Mouse (Mus musculus) limb, embryonic 15.5 days (tissue): ENCODE results near the gene Serpinb11. TPM values are rescaled to one million over a fixed set of nuclear protein-coding genes. Genes with fewer than 3 reads are reported as not detected.

ENCODE experiments used
- ATAC-seq: fragments of 200-750 bp; cut with Nextera tagmentation; 2 replicates; pipeline ENCODE4 v1.8.0; 2017; ENCODE audit warnings: low read depth, moderate TSS enrichment; ENCODE audit not compliant: insufficient number of reproducible peaks, low FRiP score, low TSS enrichment
- H3K27ac ChIP-seq: fragments of 300-500 bp; sonication (generic); 2 replicates; pipeline ENCODE4 v1.5.1; 2015; ENCODE audit warnings: moderate library complexity, mild to moderate bottlenecking, inconsistent platforms
- H3K27me3 ChIP-seq: fragments of 300-500 bp; sonication (generic); 2 replicates; pipeline ENCODE4 v1.6.1; 2015; ENCODE audit warnings: inconsistent platforms
- H3K36me3 ChIP-seq: fragments of 300-500 bp; sonication (generic); 2 replicates; pipeline ENCODE4 v1.6.1; 2015; ENCODE audit warnings: inconsistent platforms
- H3K4me1 ChIP-seq: fragments of 300-500 bp; sonication (generic); 2 replicates; pipeline ENCODE4 v1.6.1; 2015; ENCODE audit warnings: inconsistent platforms
- H3K4me2 ChIP-seq: fragments of 300-500 bp; sonication (generic); 2 replicates; pipeline ENCODE4 v1.6.1; 2015; ENCODE audit warnings: mild to moderate bottlenecking, inconsistent platforms
- H3K4me3 ChIP-seq: fragments of 300-500 bp; sonication (generic); 2 replicates; pipeline ENCODE4 v1.5.1; 2015; ENCODE audit warnings: mild to moderate bottlenecking, inconsistent platforms
- H3K9ac ChIP-seq: fragments of 300-500 bp; sonication (generic); 2 replicates; pipeline ENCODE4 v1.6.1; 2015; ENCODE audit warnings: inconsistent platforms
- H3K9me3 ChIP-seq: fragments of 300-500 bp; sonication (generic); 2 replicates; pipeline ENCODE4 v1.6.1; 2016; ENCODE audit warnings: inconsistent platforms
- WGBS: fragments of 180-500 bp; shearing (Covaris S2); methylation state at CpG from one replicate; pipeline ENCODE4 v1.1.7; 2015; 5-methylcytosine and 5-hydroxymethylcytosine counted together
- polyA plus RNA-seq: library from polyadenylated mRNA; unstranded; fragments of >200 nt; fragmentation: Nextera tagmentation; extraction: Ambion mirVana; gene quantifications from 2 replicates; pipeline ENCODE4 v1.2.1, GENCODE M21; 2015

The Serpinb11 gene
- 17.9 and 20.7 TPM in 2 replicates for polyA plus RNA-seq

- 60% methylated on average over 1 of the region's 1 CpGs for WGBS
- no peak for ATAC-seq
- no peak within 1 kb of the TSS for H3K9ac ChIP-seq
- no peak within 1 kb of the TSS for H3K4me3 ChIP-seq
- no peaks in the 10 kb centered on the region for H3K9me3 ChIP-seq
- H3K27me3 ChIP-seq = no peaks in the 10 kb centered on the region
- no peak within 1 kb of the TSS for H3K4me2 ChIP-seq
- H3K36me3 ChIP-seq = no peaks in the 10 kb centered on the region
- no peaks in the 10 kb centered on the region for H3K4me1 ChIP-seq
- no peak within 1 kb of the TSS for H3K27ac ChIP-seq
These were observed at the start of gene Serpinb11 for GRCm38 (mm10) chr1:107360898-107361297. Gene Serpinb11 (plus strand): TSS chr1:107361198.

DNA sequence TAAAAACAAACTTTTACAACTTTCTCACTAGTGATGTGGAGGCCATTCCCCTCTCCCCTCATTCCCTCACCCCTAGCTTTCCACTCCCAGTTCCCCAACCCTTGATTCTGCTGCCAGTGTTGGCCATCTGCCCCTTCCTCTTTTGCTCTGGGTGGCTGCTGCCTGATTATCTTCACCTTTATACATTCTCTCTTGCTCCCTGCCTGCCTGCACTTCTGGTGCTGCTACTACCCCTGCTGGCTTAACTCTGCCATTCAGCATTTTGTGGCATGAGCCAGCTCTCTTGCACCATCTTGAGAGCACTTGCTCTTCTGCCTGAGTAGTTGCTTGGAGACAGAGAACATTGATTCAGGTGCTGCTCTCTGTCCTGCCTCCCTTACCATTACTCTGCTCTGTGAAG is 15.0 kb upstream of the Serpinb11 start:
- Histone ChIP-seq H3K9ac (no peak overlapping the region), H3K27ac (no peak overlapping the region), H3K4me1 (no peaks in the 10 kb centered on the region), H3K9me3 (no peaks in the 10 kb centered on the region), H3K36me3 (no peaks in the 10 kb centered on the region), H3K27me3 (no peaks in the 10 kb centered on the region), H3K4me3 (no peak overlapping the region), H3K4me2 (no peak overlapping the region)
- no peak for ATAC-seq

GRCm38 (mm10) chr1:107346788-107347187 is 14.2 kb upstream of the Serpinb11 start:
- Histone ChIP-seq H3K27ac (no peak overlapping the region), H3K36me3 (no peaks in the 10 kb centered on the region), H3K9ac (no peak overlapping the region), H3K4me2 (no peak overlapping the region), H3K9me3 (no peaks in the 10 kb centered on the region), H3K4me1 (no peaks in the 10 kb centered on the region), H3K27me3 (no peaks in the 10 kb centered on the region), H3K4me3 (no peak overlapping the region)
- WGBS = 85% methylated on average over 2 of the region's 2 CpGs
- no peak for ATAC-seq

DNA sequence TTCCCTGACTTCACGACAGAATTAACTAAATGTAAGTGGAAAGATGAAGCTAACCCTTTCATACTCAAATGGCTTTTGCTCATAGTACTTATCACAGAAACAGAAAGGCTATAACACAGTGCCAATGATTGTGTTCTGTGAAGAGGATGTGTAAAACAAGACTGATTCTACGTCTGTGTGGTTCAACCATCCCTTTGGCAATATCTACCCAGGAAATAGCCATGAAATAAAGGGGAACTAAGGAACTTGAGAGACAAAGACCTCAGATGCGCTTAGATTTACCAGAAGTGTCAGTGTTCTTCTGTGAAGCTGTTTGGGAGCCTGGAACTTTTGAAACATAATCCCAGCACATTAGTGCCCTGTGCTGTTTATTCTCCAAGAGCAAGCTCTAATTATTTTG is 10.6 kb upstream of the Serpinb11 start:
- H3K4me2 ChIP-seq = no peak overlapping the region
- H3K4me3 ChIP-seq = no peak overlapping the region
- WGBS = 31% methylated on average over 3 of the region's 3 CpGs
- no peak overlapping the region for H3K9ac ChIP-seq
- no peaks in the 10 kb centered on the region for H3K4me1 ChIP-seq
- H3K27ac ChIP-seq = no peak overlapping the region
- H3K9me3 ChIP-seq = no peaks in the 10 kb centered on the region
- no peak for ATAC-seq
- H3K36me3 ChIP-seq = no peaks in the 10 kb centered on the region
- H3K27me3 ChIP-seq = no peaks in the 10 kb centered on the region

- no peak for ATAC-seq
- H3K4me1 ChIP-seq = no peaks in the 10 kb centered on the region
- no peak overlapping the region for H3K4me2 ChIP-seq
- H3K9ac ChIP-seq = no peak overlapping the region
- no peaks in the 10 kb centered on the region for H3K27me3 ChIP-seq
- WGBS = 70% methylated on average over 2 of the region's 2 CpGs
- H3K4me3 ChIP-seq = no peak overlapping the region
- no peak overlapping the region for H3K27ac ChIP-seq
- no peaks in the 10 kb centered on the region for H3K36me3 ChIP-seq
- no peaks in the 10 kb centered on the region for H3K9me3 ChIP-seq
These were observed 9.9 kb upstream of the Serpinb11 start for GRCm38 (mm10) chr1:107351115-107351514.

DNA sequence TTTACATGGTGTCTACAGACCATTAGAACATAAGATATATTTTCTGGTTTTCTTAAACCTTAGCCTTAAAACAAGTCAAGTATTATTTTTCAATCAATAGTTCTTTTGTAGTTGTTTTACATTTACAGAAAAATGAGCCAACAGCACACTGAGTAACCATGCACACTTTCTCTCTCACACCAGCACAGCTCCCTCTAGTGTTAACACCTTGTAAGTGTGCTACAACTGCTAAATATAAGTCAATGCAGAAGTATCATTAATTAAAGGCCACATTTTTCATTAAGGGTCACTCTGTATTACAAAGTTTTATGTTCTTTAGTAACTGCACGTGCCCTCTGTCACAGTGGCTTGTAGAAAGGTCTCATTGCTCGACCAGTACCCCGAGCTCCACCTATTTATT is 8.0 kb upstream of the Serpinb11 start:
- Histone ChIP-seq H3K9ac (no peak overlapping the region), H3K36me3 (no peaks in the 10 kb centered on the region), H3K27ac (no peak overlapping the region), H3K9me3 (no peaks in the 10 kb centered on the region), H3K4me2 (no peak overlapping the region), H3K4me3 (no peak overlapping the region), H3K4me1 (no peaks in the 10 kb centered on the region), H3K27me3 (no peaks in the 10 kb centered on the region)
- no peak for ATAC-seq
- 40% methylated on average over 3 of the region's 3 CpGs for WGBS

GRCm38 (mm10) chr1:107365973-107366372 is 5.0 kb downstream of the Serpinb11 start:
- Histone ChIP-seq H3K9me3 (no peaks in the 10 kb centered on the region), H3K36me3 (no peaks in the 10 kb centered on the region), H3K4me1 (peaks cover 2% of the 10 kb centered on the region; the same call in 1 of the 2 replicates), H3K27ac (no peak overlapping the region), H3K4me3 (no peak overlapping the region), H3K4me2 (no peak overlapping the region), H3K9ac (no peak overlapping the region), H3K27me3 (no peaks in the 10 kb centered on the region)
- no peak for ATAC-seq
- WGBS = 48% methylated on average over 7 of the region's 7 CpGs

DNA sequence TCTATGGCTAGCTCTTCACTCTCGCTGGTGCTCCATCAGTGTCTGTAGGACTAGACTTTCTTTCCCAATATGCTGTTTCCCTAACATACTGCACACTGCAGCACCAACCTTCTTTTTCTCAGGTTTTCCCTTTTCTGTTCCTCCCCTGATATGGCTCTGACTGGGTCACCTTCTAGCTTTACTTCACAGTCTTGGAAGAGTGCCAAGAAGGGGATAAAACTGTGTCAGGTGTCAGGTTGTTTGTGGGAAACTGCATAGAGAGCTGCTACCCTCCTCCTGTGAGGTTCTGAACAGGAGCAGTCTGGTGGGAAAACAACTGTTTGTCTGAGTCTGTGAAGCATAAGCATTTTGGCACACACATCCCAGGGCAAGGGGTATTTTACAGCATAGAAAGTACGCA is 7.9 kb downstream of the Serpinb11 start:
- H3K4me3 ChIP-seq = no peak overlapping the region
- H3K36me3 ChIP-seq = no peaks in the 10 kb centered on the region
- no peaks in the 10 kb centered on the region for H3K27me3 ChIP-seq
- H3K9me3 ChIP-seq = no peaks in the 10 kb centered on the region
- no peak overlapping the region for H3K27ac ChIP-seq
- 51% methylated on average over 2 of the region's 2 CpGs for WGBS
- peaks cover 2% of the 10 kb centered on the region; the same call in 1 of the 2 replicates for H3K4me1 ChIP-seq
- H3K9ac ChIP-seq = no peak overlapping the region
- ATAC-seq = peak; percentile 44; the same call in 1 of the 2 replicates
- H3K4me2 ChIP-seq = no peak overlapping the region

- H3K4me3 ChIP-seq = no peak overlapping the region
- H3K4me1 ChIP-seq = no peaks in the 10 kb centered on the region
- H3K9me3 ChIP-seq = no peaks in the 10 kb centered on the region
- H3K27me3 ChIP-seq = no peaks in the 10 kb centered on the region
- 75% methylated on average over 4 of the region's 4 CpGs for WGBS
- H3K27ac ChIP-seq = no peak overlapping the region
- ATAC-seq = no peak
- no peak overlapping the region for H3K4me2 ChIP-seq
- no peak overlapping the region for H3K9ac ChIP-seq
- H3K36me3 ChIP-seq = no peaks in the 10 kb centered on the region
These were observed 16.0 kb downstream of the Serpinb11 start for GRCm38 (mm10) chr1:107376952-107377351.

DNA sequence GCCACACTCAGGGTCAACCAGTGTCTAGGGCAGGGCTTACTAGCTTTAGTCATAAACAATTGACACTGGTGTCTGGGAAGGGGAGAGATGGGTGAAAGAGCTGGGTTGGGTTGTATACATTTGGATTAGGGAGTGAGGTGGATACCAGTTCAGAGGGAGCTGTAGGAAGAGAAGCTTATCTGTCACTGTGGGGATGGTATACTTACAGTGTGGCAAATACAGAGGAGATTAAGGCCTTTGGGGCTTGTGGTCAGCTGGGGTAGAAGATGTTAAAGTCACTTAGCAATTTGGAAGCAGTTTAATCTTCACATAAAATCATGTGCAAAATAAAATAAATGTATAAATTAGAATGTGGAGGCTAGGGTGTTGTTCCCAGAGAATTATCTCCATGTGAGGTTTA is 17.4 kb downstream of the Serpinb11 start:
- Histone ChIP-seq H3K27ac (no peak overlapping the region), H3K4me3 (no peak overlapping the region), H3K4me1 (no peaks in the 10 kb centered on the region), H3K4me2 (no peak overlapping the region), H3K36me3 (no peaks in the 10 kb centered on the region), H3K9me3 (no peaks in the 10 kb centered on the region), H3K27me3 (no peaks in the 10 kb centered on the region), H3K9ac (no peak overlapping the region)
- no peak for ATAC-seq

- no peaks in the 10 kb centered on the region for H3K27me3 ChIP-seq
- no peak overlapping the region for H3K27ac ChIP-seq
- no peak overlapping the region for H3K4me3 ChIP-seq
- H3K9me3 ChIP-seq = no peaks in the 10 kb centered on the region
- H3K36me3 ChIP-seq = no peaks in the 10 kb centered on the region
- no peaks in the 10 kb centered on the region for H3K4me1 ChIP-seq
- H3K9ac ChIP-seq = no peak overlapping the region
- no peak overlapping the region for H3K4me2 ChIP-seq
- ATAC-seq = no peak
These were observed 20.5 kb downstream of the Serpinb11 start for GRCm38 (mm10) chr1:107381491-107381890.

- no peak overlapping the region for H3K4me2 ChIP-seq
- H3K9ac ChIP-seq = no peak overlapping the region
- no peaks in the 10 kb centered on the region for H3K27me3 ChIP-seq
- H3K4me3 ChIP-seq = no peak overlapping the region
- no peaks in the 10 kb centered on the region for H3K4me1 ChIP-seq
- ATAC-seq = no peak
- H3K9me3 ChIP-seq = no peaks in the 10 kb centered on the region
- WGBS = 85% methylated on average over 1 of the region's 1 CpGs
- no peak overlapping the region for H3K27ac ChIP-seq
- H3K36me3 ChIP-seq = no peaks in the 10 kb centered on the region
These were observed 21.4 kb downstream of the Serpinb11 start for GRCm38 (mm10) chr1:107382404-107382803.

- WGBS = 90% methylated on average over 9 of the region's 9 CpGs
- Histone ChIP-seq H3K4me3 (no peak overlapping the region), H3K27ac (no peak overlapping the region), H3K9me3 (no peaks in the 10 kb centered on the region), H3K9ac (no peak overlapping the region), H3K36me3 (no peaks in the 10 kb centered on the region), H3K27me3 (no peaks in the 10 kb centered on the region), H3K4me2 (no peak overlapping the region), H3K4me1 (no peaks in the 10 kb centered on the region)
- no peak for ATAC-seq
These were observed 23.5 kb downstream of the Serpinb11 start for GRCm38 (mm10) chr1:107384532-107384931.
